Mouse (Mus musculus) erythroblast, embryonic 14.5 days (primary cell): ENCODE measurements around the gene Rgs7bp. TPM values are rescaled to one million over a fixed set of nuclear protein-coding genes. Genes with fewer than 3 reads are reported as not detected.

Experiments
- H3K27me3 ChIP-seq: 2 replicates; pipeline ENCODE4 v1.6.1; 2012; ENCODE audit warnings: inconsistent platforms; ENCODE audit not compliant: control insufficient read depth
- H3K36me3 ChIP-seq: 2 replicates; pipeline ENCODE4 v1.6.1; 2012; ENCODE audit warnings: mild to moderate bottlenecking, inconsistent platforms; ENCODE audit not compliant: control insufficient read depth
- H3K4me1 ChIP-seq: 2 replicates; pipeline ENCODE4 v1.6.1; 2012; ENCODE audit warnings: inconsistent platforms; ENCODE audit not compliant: control insufficient read depth
- H3K4me3 ChIP-seq: replicated peaks from 2 replicates; pipeline ENCODE3; 2012; ENCODE audit warnings: moderate library complexity, mild to moderate bottlenecking, inconsistent platforms
- H3K9me3 ChIP-seq: 2 replicates; pipeline ENCODE4 v1.6.1; 2012; ENCODE audit warnings: low read length, inconsistent platforms, mixed read lengths; ENCODE audit not compliant: control insufficient read depth
- GATA1 ChIP-seq: IDR thresholded peaks from 2 replicates; pipeline ENCODE4 v1.6.1; 2012; ENCODE audit warnings: low read length, inconsistent platforms, mixed read lengths
- TAL1 ChIP-seq: IDR thresholded peaks from 3 replicates; pipeline ENCODE4 v1.6.1; 2012; ENCODE audit warnings: low read length, inconsistent platforms, mixed read lengths
- polyA plus RNA-seq: library from polyadenylated mRNA; stranded (reverse); fragments of >175 nt; gene quantifications from 2 replicates; pipeline ENCODE4 v1.2.3, GENCODE M21; 2012

Rgs7bp gene
- polyA plus RNA-seq, result 0.02 TPM in 1 of 2 replicates, not detected in the other

DNA sequence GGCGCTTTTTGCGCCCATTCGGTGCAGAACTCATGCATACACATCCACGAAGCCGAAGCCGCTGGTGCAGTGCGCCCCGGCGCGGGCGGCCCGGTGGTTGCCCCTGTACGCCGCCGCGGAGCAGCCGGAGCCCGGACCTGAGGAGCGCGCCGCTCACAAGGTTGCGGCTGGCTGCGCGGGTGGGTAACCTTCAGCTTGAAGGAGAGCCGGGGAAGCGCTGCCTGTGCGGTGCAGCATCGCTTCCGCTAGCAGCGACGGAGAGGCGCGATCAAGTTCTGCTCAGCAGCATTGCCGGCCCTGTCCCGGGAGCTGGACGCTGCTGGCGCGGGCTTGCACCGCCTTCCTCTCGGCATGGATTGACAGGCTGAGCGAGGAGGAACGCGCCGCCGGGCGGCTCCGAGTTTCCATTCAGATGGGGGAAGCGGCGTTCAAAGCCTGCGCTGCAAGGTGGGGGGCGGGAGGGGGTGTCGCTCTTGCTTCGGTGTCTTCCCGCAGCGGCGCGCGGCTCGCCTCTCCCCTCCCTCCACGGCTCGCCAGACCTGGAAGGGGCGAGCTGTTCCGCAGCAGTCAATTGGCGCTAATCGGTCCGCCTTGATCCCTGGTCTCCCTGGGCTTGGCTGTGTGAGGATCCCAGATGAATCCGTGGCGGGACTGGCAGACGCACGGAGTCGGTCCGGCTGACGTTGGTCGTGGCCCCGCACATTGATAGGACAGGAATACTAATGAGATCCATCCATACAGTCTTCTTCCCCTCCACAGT is at the start of gene Rgs7bp:
Gene Rgs7bp (minus strand): TSS at position 750 of the 760 bp plus-strand sequence.
- H3K4me1 ChIP-seq, result no peaks in the 10 kb centered on the region
- TF ChIP-seq TAL1, result no peak
- TF ChIP-seq GATA1, result no peak
- peak within 1 kb of the TSS; percentile 25 for H3K4me3 ChIP-seq
- H3K27me3 ChIP-seq, result peaks cover 57% of the 10 kb centered on the region
- no peaks in the 10 kb centered on the region for H3K36me3 ChIP-seq
- H3K9me3 ChIP-seq, result no peaks in the 10 kb centered on the region

GRCm38 (mm10) chr13:105104385-105104784 is 49.7 kb upstream of the Rgs7bp start:
- no peaks in the 10 kb centered on the region for H3K27me3 ChIP-seq
- no peak overlapping the region for H3K4me3 ChIP-seq
- no peaks in the 10 kb centered on the region for H3K9me3 ChIP-seq
- H3K4me1 ChIP-seq, result no peaks in the 10 kb centered on the region; the same call in 1 of the 2 replicates
- H3K36me3 ChIP-seq, result no peaks in the 10 kb centered on the region
- TF ChIP-seq GATA1 (no peak), TAL1 (no peak)

DNA sequence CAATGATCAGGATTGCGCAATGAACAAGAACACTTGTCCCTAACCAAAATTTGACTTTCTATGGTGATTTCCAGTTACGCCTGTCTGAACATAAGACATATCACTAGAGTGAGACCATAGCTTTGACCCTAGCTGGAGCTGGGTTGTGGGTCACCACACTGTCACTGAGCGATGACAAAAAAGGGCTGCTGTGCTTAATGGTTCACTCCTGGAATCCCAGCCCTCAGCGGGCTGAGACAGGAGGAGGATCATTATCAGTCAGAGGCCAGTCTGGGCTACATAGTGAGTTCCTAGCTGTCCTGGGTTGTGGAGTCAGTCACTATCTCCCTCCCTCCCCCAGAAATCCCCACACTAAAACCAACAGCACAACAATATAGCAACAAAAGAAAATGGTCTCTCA is 46.0 kb upstream of the Rgs7bp start:
- Histone ChIP-seq H3K4me3 (no peak overlapping the region), H3K36me3 (no peaks in the 10 kb centered on the region), H3K27me3 (no peaks in the 10 kb centered on the region), H3K9me3 (no peaks in the 10 kb centered on the region), H3K4me1 (no peaks in the 10 kb centered on the region; the same call in 1 of the 2 replicates)
- TF ChIP-seq GATA1, result no peak
- TF ChIP-seq TAL1, result no peak

DNA sequence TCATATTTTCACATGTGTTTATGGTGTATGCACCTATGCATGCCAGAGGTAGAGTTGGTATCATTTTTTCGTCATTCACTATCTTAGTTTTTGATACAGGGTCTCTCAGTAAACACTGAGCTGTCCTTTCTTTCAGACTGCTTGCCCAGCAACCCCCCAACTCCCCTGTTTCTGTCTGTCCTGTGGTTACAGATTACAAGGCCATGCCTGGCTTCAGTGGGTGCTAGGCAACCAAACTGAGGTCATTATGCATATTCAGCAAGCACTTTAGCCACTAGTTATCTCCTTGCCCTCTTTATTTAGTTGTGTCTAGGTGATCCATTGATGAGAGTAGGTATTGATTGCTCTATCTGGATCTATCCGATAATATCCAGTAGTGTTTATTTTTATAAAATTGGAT is 41.6 kb upstream of the Rgs7bp start:
- Histone ChIP-seq H3K27me3 (no peaks in the 10 kb centered on the region), H3K9me3 (no peaks in the 10 kb centered on the region), H3K4me1 (no peaks in the 10 kb centered on the region), H3K4me3 (no peak overlapping the region), H3K36me3 (no peaks in the 10 kb centered on the region)
- TF ChIP-seq GATA1, result no peak
- no peak for TF ChIP-seq TAL1

DNA sequence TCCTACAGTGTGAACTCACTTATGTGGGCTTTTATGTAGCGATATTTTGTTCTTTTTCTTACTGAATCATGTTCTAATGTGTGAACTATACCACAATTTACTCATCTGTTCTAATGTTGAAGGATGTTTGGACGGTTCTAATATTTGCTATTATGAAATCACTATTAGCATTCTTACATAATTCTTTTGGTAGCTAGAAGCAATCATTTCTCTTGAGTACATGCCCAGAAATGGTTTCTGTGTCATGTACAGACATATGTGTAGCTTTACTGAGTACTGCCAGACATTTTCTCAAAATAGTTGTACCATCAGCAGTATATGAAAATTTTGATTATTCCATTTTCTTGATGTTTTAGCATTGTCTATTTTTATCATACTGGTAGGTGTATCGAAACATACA is 34.5 kb upstream of the Rgs7bp start:
- H3K4me3 ChIP-seq, result no peak overlapping the region
- H3K27me3 ChIP-seq, result no peaks in the 10 kb centered on the region
- no peaks in the 10 kb centered on the region for H3K9me3 ChIP-seq
- no peaks in the 10 kb centered on the region for H3K4me1 ChIP-seq
- no peaks in the 10 kb centered on the region for H3K36me3 ChIP-seq
- no peak for TF ChIP-seq TAL1
- no peak for TF ChIP-seq GATA1

DNA sequence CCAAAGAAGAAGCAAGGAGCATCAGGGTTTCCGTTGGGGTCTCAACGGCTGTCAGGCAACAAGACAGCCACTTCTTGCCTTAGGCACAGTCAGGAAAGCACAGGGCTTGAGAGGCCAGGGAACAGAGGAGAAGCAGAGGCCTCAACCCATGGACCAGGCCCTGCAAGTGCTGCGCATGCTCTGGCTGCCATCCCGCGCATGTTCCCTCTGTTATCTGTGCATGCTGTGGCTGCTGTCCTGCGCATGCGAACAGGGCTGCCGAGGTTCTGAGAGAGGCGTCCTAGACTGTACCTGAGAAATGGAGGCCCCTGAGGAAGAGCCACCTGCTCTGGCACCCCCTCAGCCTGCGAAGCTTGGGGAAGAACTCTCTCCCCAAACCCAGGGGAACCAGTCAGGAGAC is 27.1 kb upstream of the Rgs7bp start, which contains the start of gene 4933425L06Rik:
Gene 4933425L06Rik (plus strand): TSS at position 261 of the 400 bp plus-strand sequence.
- TF ChIP-seq TAL1 (no peak), GATA1 (no peak)
- no peaks in the 10 kb centered on the region for H3K36me3 ChIP-seq
- H3K9me3 ChIP-seq, result no peaks in the 10 kb centered on the region
- no peak within 1 kb of the TSS for H3K4me3 ChIP-seq
- no peaks in the 10 kb centered on the region for H3K4me1 ChIP-seq
- H3K27me3 ChIP-seq, result no peaks in the 10 kb centered on the region

GRCm38 (mm10) chr13:105066890-105067845 is 12.4 kb upstream of the Rgs7bp start:
- Histone ChIP-seq H3K9me3 (no peaks in the 10 kb centered on the region), H3K27me3 (no peaks in the 10 kb centered on the region), H3K4me1 (no peaks in the 10 kb centered on the region), H3K36me3 (no peaks in the 10 kb centered on the region), H3K4me3 (no peak overlapping the region)
- TF ChIP-seq TAL1 (no peak), GATA1 (no peak)

DNA sequence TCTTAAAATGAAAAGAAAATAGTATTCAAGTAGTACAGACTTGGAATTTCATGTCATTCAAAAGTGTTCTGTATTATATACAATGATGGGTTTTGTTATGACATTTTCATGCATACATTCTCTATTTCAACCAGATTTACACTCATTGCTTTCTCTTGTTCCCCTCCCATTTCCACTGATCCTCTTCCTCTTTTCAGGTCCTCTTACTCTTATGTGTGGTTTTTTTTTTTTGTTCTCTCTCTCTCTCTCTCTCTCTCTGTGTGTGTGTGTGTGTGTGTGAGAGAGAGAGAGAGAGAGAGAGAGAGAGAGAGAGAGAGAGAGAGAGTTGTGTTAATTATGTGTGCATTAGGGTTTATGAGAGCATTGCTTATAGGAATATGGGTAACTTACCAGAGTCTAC is 11.4 kb upstream of the Rgs7bp start:
- Histone ChIP-seq H3K4me3 (no peak overlapping the region), H3K4me1 (no peaks in the 10 kb centered on the region), H3K9me3 (no peaks in the 10 kb centered on the region), H3K36me3 (no peaks in the 10 kb centered on the region), H3K27me3 (no peaks in the 10 kb centered on the region)
- TF ChIP-seq TAL1 (no peak), GATA1 (no peak)

DNA sequence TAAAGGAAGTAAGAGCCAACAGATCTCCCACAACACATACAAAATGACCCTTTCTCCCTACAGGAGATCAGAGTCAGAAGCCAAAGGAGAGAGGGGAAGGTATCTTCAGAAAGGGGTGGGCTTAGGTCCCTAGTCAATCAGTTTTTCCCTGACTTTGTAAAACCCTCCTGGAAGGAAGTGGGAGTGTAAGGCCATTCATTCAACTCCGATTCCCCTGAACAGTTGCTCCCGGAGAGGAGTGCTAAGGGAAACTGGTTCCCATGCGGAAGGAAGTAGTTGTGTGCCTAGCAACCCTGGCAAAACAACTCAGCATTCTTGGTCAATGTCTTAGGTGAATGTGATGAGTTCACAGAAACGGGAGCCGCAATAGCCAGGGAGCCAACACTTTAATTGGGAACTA is 644 bp upstream of the Rgs7bp start:
- Histone ChIP-seq H3K9me3 (no peaks in the 10 kb centered on the region), H3K27me3 (peaks cover 54% of the 10 kb centered on the region), H3K36me3 (no peaks in the 10 kb centered on the region), H3K4me1 (no peaks in the 10 kb centered on the region), H3K4me3 (no peak overlapping the region)
- no peak for TF ChIP-seq TAL1
- TF ChIP-seq GATA1, result no peak
